Mouse (Mus musculus): ENCODE data around the gene Gpsm1. TPM values are rescaled to one million over a fixed set of nuclear protein-coding genes. Genes with fewer than 3 reads are reported as not detected.

Gpsm1 gene
- polyA plus RNA-seq, 1 experiment from 2014 or later: 18.9 TPM

GRCm38 (mm10) chr2:26338302-26339203, 23.2 kb downstream of the Gpsm1 start:
- H3K4me3 ChIP-seq (ENCODE audit: low read depth, low read length): no peak overlapping the region
- ATAC-seq (replicated peaks; ENCODE audit: low FRiP score): no peak
- H3K4me1 ChIP-seq (replicated peaks; ENCODE audit: control insufficient read depth, insufficient read depth, low read length): peaks cover 13% of the 10 kb centered on the region

GRCm38 (mm10) chr2:26339204-26339551, 23.9 kb downstream of the Gpsm1 start:
- ATAC-seq (replicated peaks; ENCODE audit: low FRiP score) (no peak), DNase-seq (ENCODE audit: low spot score) (no peak)
- 0 out of 2 replicates have a peak, but pooled peaks cover 2% of the 10 kb centered on the region for H3K36me3 ChIP-seq (ENCODE audit: control insufficient read depth, insufficient read depth, low read length)
- H3K9me3 ChIP-seq (ENCODE audit: control insufficient read depth, low read length): no peaks in the 10 kb centered on the region
- no peak overlapping the region for H3K9ac ChIP-seq (ENCODE audit: low read depth, low read length)
- no peaks in the 10 kb centered on the region for H3K27me3 ChIP-seq (replicated peaks; ENCODE audit: control insufficient read depth, insufficient read depth, low read length)
- H3K4me2 ChIP-seq: no peak overlapping the region
- 81% methylated on average over 5 of the region's 5 CpGs for WGBS
- H3K4me3 ChIP-seq (ENCODE audit: low read depth, low read length): no peak overlapping the region
- H3K27ac ChIP-seq (ENCODE audit: low read depth, low read length): no peak overlapping the region
- peaks cover 13% of the 10 kb centered on the region for H3K4me1 ChIP-seq (replicated peaks; ENCODE audit: control insufficient read depth, insufficient read depth, low read length)

More at GRCm38 (mm10) chr2:26338302-26339203, 23.2 kb downstream of the Gpsm1 start:
- Histone ChIP-seq H3K27ac (ENCODE audit: low read depth, low read length) (no peak overlapping the region), H3K27me3 (replicated peaks; ENCODE audit: control insufficient read depth, insufficient read depth, low read length) (no peaks in the 10 kb centered on the region), H3K4me2 (no peak overlapping the region), H3K9ac (ENCODE audit: low read depth, low read length) (no peak overlapping the region), H3K36me3 (ENCODE audit: control insufficient read depth, insufficient read depth, low read length) (0 out of 2 replicates have a peak, but pooled peaks cover 2% of the 10 kb centered on the region), H3K9me3 (ENCODE audit: control insufficient read depth, low read length) (no peaks in the 10 kb centered on the region)
- WGBS: 86% methylated on average over 8 of the region's 13 CpGs
- DNase-seq (ENCODE audit: low spot score): no peak

- Histone ChIP-seq H3K36me3 (ENCODE audit: control insufficient read depth, insufficient read depth, low read length) (peaks cover 2% of the 10 kb centered on the region; the same call in 1 of the 2 replicates), H3K4me3 (ENCODE audit: low read depth, low read length) (no peak overlapping the region), H3K27me3 (replicated peaks; ENCODE audit: control insufficient read depth, insufficient read depth, low read length) (no peaks in the 10 kb centered on the region), H3K4me2 (no peak overlapping the region), H3K9ac (ENCODE audit: low read depth, low read length) (no peak overlapping the region), H3K4me1 (replicated peaks; ENCODE audit: control insufficient read depth, insufficient read depth, low read length) (peaks cover 13% of the 10 kb centered on the region), H3K27ac (ENCODE audit: low read depth, low read length) (peak overlapping the region; percentile 2; the same call in 1 of the 2 replicates), H3K9me3 (ENCODE audit: control insufficient read depth, low read length) (no peaks in the 10 kb centered on the region)
- WGBS: 82% methylated on average over 2 of the region's 2 CpGs
- DNase-seq (ENCODE audit: low spot score) (no peak), ATAC-seq (replicated peaks; ENCODE audit: low FRiP score) (peak; percentile 23; the same call in 1 of the 2 replicates)
Measured at GRCm38 (mm10) chr2:26341510-26341981, 26.2 kb downstream of the Gpsm1 start.

- H3K9ac ChIP-seq (ENCODE audit: low read depth, low read length): no peak overlapping the region
- H3K9me3 ChIP-seq (ENCODE audit: control insufficient read depth, low read length): no peaks in the 10 kb centered on the region
- H3K27ac ChIP-seq (ENCODE audit: low read depth, low read length): peak overlapping the region; percentile 68; the same call in 1 of the 2 replicates
- H3K4me3 ChIP-seq (ENCODE audit: low read depth, low read length): no peak overlapping the region
- no peaks in the 10 kb centered on the region for H3K27me3 ChIP-seq (replicated peaks; ENCODE audit: control insufficient read depth, insufficient read depth, low read length)
- 76% methylated on average over 10 of the region's 10 CpGs for WGBS
- DNase-seq (ENCODE audit: low spot score) (no peak), ATAC-seq (replicated peaks; ENCODE audit: low FRiP score) (0 out of 2 replicates have a peak, but pooled peaks have one; percentile 2)
- H3K4me1 ChIP-seq (replicated peaks; ENCODE audit: control insufficient read depth, insufficient read depth, low read length): peaks cover 13% of the 10 kb centered on the region
- peaks cover 5% of the 10 kb centered on the region; the same call in 1 of the 2 replicates for H3K36me3 ChIP-seq (ENCODE audit: control insufficient read depth, insufficient read depth, low read length)
- H3K4me2 ChIP-seq: no peak overlapping the region
Measured at GRCm38 (mm10) chr2:26342044-26342443, 26.7 kb downstream of the Gpsm1 start.

GRCm38 (mm10) chr2:26342609-26343490, 27.5 kb downstream of the Gpsm1 start:
- Histone ChIP-seq H3K36me3 (ENCODE audit: control insufficient read depth, insufficient read depth, low read length) (peaks cover 5% of the 10 kb centered on the region; the same call in 1 of the 2 replicates), H3K4me3 (ENCODE audit: low read depth, low read length) (no peak overlapping the region), H3K27me3 (replicated peaks; ENCODE audit: control insufficient read depth, insufficient read depth, low read length) (no peaks in the 10 kb centered on the region), H3K9me3 (ENCODE audit: control insufficient read depth, low read length) (no peaks in the 10 kb centered on the region), H3K9ac (ENCODE audit: low read depth, low read length) (no peak overlapping the region), H3K4me1 (replicated peaks; ENCODE audit: control insufficient read depth, insufficient read depth, low read length) (peaks cover 14% of the 10 kb centered on the region), H3K27ac (ENCODE audit: low read depth, low read length) (peak overlapping the region; percentile 68), H3K4me2 (no peak overlapping the region)
- no peak for DNase-seq (ENCODE audit: low spot score)
- ATAC-seq (replicated peaks; ENCODE audit: low FRiP score): no peak; the same call in 1 of the 2 replicates
- 58% methylated on average over 11 of the region's 11 CpGs for WGBS

- no peak for DNase-seq (ENCODE audit: low spot score)
- no peak overlapping the region for H3K4me3 ChIP-seq (ENCODE audit: low read depth, low read length)
- H3K9ac ChIP-seq (ENCODE audit: low read depth, low read length): no peak overlapping the region
- no peak overlapping the region for H3K27ac ChIP-seq (ENCODE audit: low read depth, low read length)
- H3K27me3 ChIP-seq (replicated peaks; ENCODE audit: control insufficient read depth, insufficient read depth, low read length): no peaks in the 10 kb centered on the region
- no peak overlapping the region for H3K4me2 ChIP-seq
- no peaks in the 10 kb centered on the region for H3K9me3 ChIP-seq (ENCODE audit: control insufficient read depth, low read length)
- WGBS: 73% methylated on average over 6 of the region's 6 CpGs
- H3K36me3 ChIP-seq (ENCODE audit: control insufficient read depth, insufficient read depth, low read length): peaks cover 8% of the 10 kb centered on the region; the same call in 1 of the 2 replicates
- H3K4me1 ChIP-seq (replicated peaks; ENCODE audit: control insufficient read depth, insufficient read depth, low read length): peaks cover 22% of the 10 kb centered on the region
- ATAC-seq (replicated peaks; ENCODE audit: low FRiP score): no peak
Measured at GRCm38 (mm10) chr2:26348241-26348640, 32.9 kb downstream of the Gpsm1 start.

GRCm38 (mm10) chr2:26351358-26352290, 36.3 kb downstream of the Gpsm1 start, which contains the start of gene Dnlz:
Gene Dnlz (minus strand): TSS chr2:26352110.
- peak within 1 kb of the TSS; percentile 93 for H3K9ac ChIP-seq (ENCODE audit: low read depth, low read length)
- peaks cover 22% of the 10 kb centered on the region for H3K4me1 ChIP-seq (replicated peaks; ENCODE audit: control insufficient read depth, insufficient read depth, low read length)
- DNase-seq (ENCODE audit: low spot score) (peak; percentile 89), ATAC-seq (replicated peaks; ENCODE audit: low FRiP score) (peak; percentile 82)
- 1% methylated on average over 62 of the region's 62 CpGs for WGBS
- no peaks in the 10 kb centered on the region for H3K27me3 ChIP-seq (replicated peaks; ENCODE audit: control insufficient read depth, insufficient read depth, low read length)
- peak within 1 kb of the TSS; percentile 82 for H3K4me3 ChIP-seq (ENCODE audit: low read depth, low read length)
- peaks cover 8% of the 10 kb centered on the region; the same call in 1 of the 2 replicates for H3K36me3 ChIP-seq (ENCODE audit: control insufficient read depth, insufficient read depth, low read length)
- H3K4me2 ChIP-seq: peak within 1 kb of the TSS; percentile 97
- H3K27ac ChIP-seq (ENCODE audit: low read depth, low read length): peak within 1 kb of the TSS; percentile 84
- no peaks in the 10 kb centered on the region for H3K9me3 ChIP-seq (ENCODE audit: control insufficient read depth, low read length)
